In the genomic region with DNA sequence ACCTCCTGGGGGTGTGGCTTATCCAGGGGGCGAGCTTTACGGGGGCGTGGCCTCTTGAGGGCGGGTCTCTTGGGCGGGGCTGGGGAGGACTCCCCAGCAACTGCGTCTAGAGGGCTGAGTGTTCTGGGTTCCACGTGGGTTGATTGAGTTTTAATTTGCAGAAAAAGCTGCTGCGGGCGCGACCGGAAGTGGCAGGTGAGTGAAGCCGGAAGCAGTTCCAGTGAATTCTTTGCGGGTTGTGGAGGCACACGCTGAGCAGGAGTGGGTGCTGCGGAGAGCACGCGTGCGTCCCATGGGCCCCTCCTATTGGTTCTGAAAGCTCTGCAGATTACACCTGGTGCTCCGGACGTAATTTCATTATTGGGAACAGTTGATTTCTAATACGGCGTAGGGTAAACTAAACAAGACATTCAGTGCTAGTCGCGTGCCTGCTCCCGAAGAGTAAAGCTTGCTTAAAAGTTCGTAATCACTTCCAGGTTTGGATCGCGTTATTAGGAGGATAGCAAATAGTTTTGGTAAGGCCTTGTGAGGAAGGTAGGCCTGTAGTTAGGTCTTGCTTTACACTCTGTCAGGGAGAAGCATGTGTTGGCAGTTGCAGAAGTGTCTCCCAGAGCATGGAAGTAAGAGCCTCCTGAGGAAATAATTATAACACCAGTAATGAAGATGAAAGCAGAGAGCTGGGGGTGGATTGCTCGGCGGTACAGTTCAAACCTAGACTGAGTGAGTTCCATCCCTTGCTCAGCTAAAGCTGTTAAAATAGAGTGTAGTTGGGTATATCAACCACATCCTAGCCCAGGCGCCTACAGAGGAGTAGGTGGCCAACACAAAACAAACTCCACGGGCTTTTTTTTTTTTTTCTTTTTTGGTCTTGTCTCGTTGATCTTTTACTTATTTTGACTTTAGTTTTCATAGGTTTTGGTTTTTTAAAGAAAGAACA, we compare ENCODE assay signal across 8 mouse cellular contexts. TPM values are rescaled to one million over a fixed set of nuclear protein-coding genes. Genes with fewer than 3 reads are reported as not detected.
A peak's percentile ranks its signal among the peaks of the same experiment; 100 is the strongest.
DNase-seq lines count a peak whose midpoint lies in the region; ATAC-seq and TF ChIP-seq lines count a peak whose summit lies in the region.

No protein-coding gene starts in this region.

- H3K27ac ChIP-seq in embryonic facial prominence, embryonic 11.5 days (replicated peaks; ENCODE audit: low read depth, low read length), result 0 out of 2 replicates have a peak overlapping the region, but pooled peaks have one; percentile 9
- peak overlapping the region; percentile 77 for H3K27ac ChIP-seq in limb, embryonic 10.5 days
- peak overlapping the region; percentile 65 for H3K27ac ChIP-seq in midbrain, embryonic 12.5 days (replicated peaks)
- H3K27ac ChIP-seq in small intestine, adult 2 months (ENCODE audit: insufficient read depth, low read depth, low read length), result peak overlapping the region; percentile 69

- TF ChIP-seq CTCF in small intestine, adult 2 months (IDR thresholded peaks at IDR 0.05; ENCODE audit: extremely low read depth, insufficient read length, insufficient replicate concordance, low read depth, low read length), result peak; percentile 7; the same call in 1 of the 2 replicates

- H3K4me1 ChIP-seq in embryonic facial prominence, embryonic 11.5 days (ENCODE audit: control insufficient read depth, insufficient read depth, low read length), result 0 out of 2 replicates have a peak, but pooled peaks cover 2% of the 10 kb centered on the region
- H3K4me1 ChIP-seq in limb, embryonic 10.5 days, result peaks cover 11% of the 10 kb centered on the region
- peaks cover 9% of the 10 kb centered on the region; the same call in 1 of the 2 replicates for H3K4me1 ChIP-seq in midbrain, embryonic 12.5 days
- H3K4me1 ChIP-seq in small intestine, adult 2 months (ENCODE audit: control insufficient read depth, insufficient read depth, insufficient read length, low read length), result peaks cover 2% of the 10 kb centered on the region; the same call in 1 of the 2 replicates

- peak overlapping the region; percentile 62 for H3K4me2 ChIP-seq in embryonic facial prominence, embryonic 11.5 days (ENCODE audit: low read depth, low read length)
- peak overlapping the region; percentile 71 for H3K4me2 ChIP-seq in midbrain, embryonic 12.5 days (replicated peaks)

- peak; percentile 91 for DNase-seq in 3T3-L1 (ENCODE audit: low read depth, low spot score)
- peak; percentile 86 for DNase-seq in adrenal gland, postnatal 25 days
- DNase-seq in embryonic facial prominence, embryonic 11.5 days (ENCODE audit: low spot score), result peak; percentile 83
- peak; percentile 90 for DNase-seq in kidney, adult 11 months
- DNase-seq in limb, embryonic 10.5 days (ENCODE audit: low spot score), result peak; percentile 86

- ATAC-seq in embryonic facial prominence, embryonic 11.5 days (replicated peaks; ENCODE audit: insufficient number of reproducible peaks, low FRiP score, low TSS enrichment, low read depth), result peak; percentile 79
- peak; percentile 85 for ATAC-seq in granulocyte monocyte progenitor cell, adult 5-6 weeks (replicated peaks; ENCODE audit: poor library complexity, severe bottlenecking)
- peak; percentile 87 for ATAC-seq in midbrain, embryonic 12.5 days (ENCODE audit: low FRiP score, low read depth)

- peaks cover 4% of the 10 kb centered on the region for H3K36me3 ChIP-seq in embryonic facial prominence, embryonic 11.5 days (replicated peaks; ENCODE audit: control insufficient read depth, insufficient read depth, low read depth, low read length)
- peaks cover 32% of the 10 kb centered on the region for H3K36me3 ChIP-seq in limb, embryonic 10.5 days
- H3K36me3 ChIP-seq in midbrain, embryonic 12.5 days, result peaks cover 28% of the 10 kb centered on the region
- H3K36me3 ChIP-seq in small intestine, adult 2 months (ENCODE audit: control insufficient read depth, insufficient read depth, low read length), result peaks cover 12% of the 10 kb centered on the region

- H3K9me3 ChIP-seq in embryonic facial prominence, embryonic 11.5 days (replicated peaks; ENCODE audit: control insufficient read depth, low read length), result no peaks in the 10 kb centered on the region
- no peaks in the 10 kb centered on the region; the same call in 1 of the 2 replicates for H3K9me3 ChIP-seq in limb, embryonic 10.5 days (replicated peaks)
- no peaks in the 10 kb centered on the region for H3K9me3 ChIP-seq in midbrain, embryonic 12.5 days

- H3K4me3 ChIP-seq in embryonic facial prominence, embryonic 11.5 days (ENCODE audit: low read depth, low read length), result peak overlapping the region; percentile 46
- peak overlapping the region; percentile 63 for H3K4me3 ChIP-seq in limb, embryonic 10.5 days
- peak overlapping the region; percentile 60 for H3K4me3 ChIP-seq in midbrain, embryonic 12.5 days
- peak overlapping the region; percentile 85 for H3K4me3 ChIP-seq in small intestine, adult 2 months (ENCODE audit: low read depth, low read length)

- no peaks in the 10 kb centered on the region for H3K27me3 ChIP-seq in embryonic facial prominence, embryonic 11.5 days (ENCODE audit: control insufficient read depth, insufficient read depth, low read length)
- H3K27me3 ChIP-seq in limb, embryonic 10.5 days (ENCODE audit: low read depth, poor library complexity, severe bottlenecking), result no peaks in the 10 kb centered on the region
- H3K27me3 ChIP-seq in midbrain, embryonic 12.5 days, result peaks cover 14% of the 10 kb centered on the region
- no peaks in the 10 kb centered on the region for H3K27me3 ChIP-seq in small intestine, adult 2 months (ENCODE audit: control insufficient read depth, insufficient read depth, low read length)

- WGBS in embryonic facial prominence, embryonic 11.5 days, result 6% methylated on average over 33 of the region's 33 CpGs
- 6% methylated on average over 33 of the region's 33 CpGs for WGBS in limb, embryonic 10.5 days
- 7% methylated on average over 33 of the region's 33 CpGs for WGBS in midbrain, embryonic 12.5 days
- WGBS in small intestine, adult 2 months, result 1% methylated on average over 33 of the region's 33 CpGs

- peak overlapping the region; percentile 35 for H3K9ac ChIP-seq in embryonic facial prominence, embryonic 11.5 days (replicated peaks; ENCODE audit: low read length)
- peak overlapping the region; percentile 47 for H3K9ac ChIP-seq in midbrain, embryonic 12.5 days (replicated peaks)

- TF ChIP-seq POLR2A in small intestine, adult 2 months (IDR thresholded peaks at IDR 0.05; ENCODE audit: low read depth, low read length), result peak; percentile 28; the same call in 1 of the 2 replicates

RNA-seq across cellular contexts. Expression of a gene that starts 0.9 kb away (rescaled TPM):
- 10.3 and 17.2 TPM in 2 replicates for total RNA-seq in adrenal gland, postnatal 25 days (2021)
- polyA plus RNA-seq in embryonic facial prominence, embryonic 11.5 days (2014; fragmentation: Nextera tagmentation; extraction: Ambion mirVana), result 10.3 and 11.5 TPM in 2 replicates
- total RNA-seq in granulocyte monocyte progenitor cell, adult 5-6 weeks (2014; fragmentation: Nextera tagmentation), result 6.0 and 6.8 TPM in 2 replicates
- 4.0 and 5.3 TPM in 2 replicates for total RNA-seq in granulocyte monocyte progenitor cell, adult 5-6 weeks (2017)
- polyA plus RNA-seq in limb, embryonic 10.5 days (2016; fragmentation: Nextera tagmentation; extraction: Ambion mirVana), result 6.2 and 8.1 TPM in 2 replicates
- polyA plus RNA-seq in midbrain, embryonic 12.5 days (2016; fragmentation: Nextera tagmentation; extraction: Ambion mirVana), result 7.4 and 7.7 TPM in 2 replicates
- polyA plus RNA-seq in small intestine, adult 2 months (2012; rRNA removed), result 0.37 and 0.62 TPM in 2 replicates

RNA-seq across cellular contexts. Expression of a gene that starts 6.2 kb away (rescaled TPM):
- total RNA-seq in adrenal gland, postnatal 25 days (2021), result 6.0 and 6.6 TPM in 2 replicates
- polyA plus RNA-seq in embryonic facial prominence, embryonic 11.5 days (2014; fragmentation: Nextera tagmentation; extraction: Ambion mirVana), result 7.0 and 8.8 TPM in 2 replicates
- 5.7 TPM in 2 replicates for total RNA-seq in granulocyte monocyte progenitor cell, adult 5-6 weeks (2014; fragmentation: Nextera tagmentation)
- 8.1 and 8.2 TPM in 2 replicates for total RNA-seq in granulocyte monocyte progenitor cell, adult 5-6 weeks (2017)
- polyA plus RNA-seq in limb, embryonic 10.5 days (2016; fragmentation: Nextera tagmentation; extraction: Ambion mirVana), result 6.9 and 7.1 TPM in 2 replicates
- polyA plus RNA-seq in midbrain, embryonic 12.5 days (2016; fragmentation: Nextera tagmentation; extraction: Ambion mirVana), result 22.5 and 26.2 TPM in 2 replicates
- 0.10 TPM in 1 of 2 replicates, not detected in the other for polyA plus RNA-seq in small intestine, adult 2 months (2012; rRNA removed)

RNA-seq across cellular contexts. Expression of a gene that starts 17.8 kb away (rescaled TPM):
- total RNA-seq in adrenal gland, postnatal 25 days (2021), result 16.1 and 18.3 TPM in 2 replicates
- 28.5 and 30.9 TPM in 2 replicates for polyA plus RNA-seq in embryonic facial prominence, embryonic 11.5 days (2014; fragmentation: Nextera tagmentation; extraction: Ambion mirVana)
- total RNA-seq in granulocyte monocyte progenitor cell, adult 5-6 weeks (2014; fragmentation: Nextera tagmentation), result 17.2 and 32.3 TPM in 2 replicates
- 24.0 and 39.4 TPM in 2 replicates for total RNA-seq in granulocyte monocyte progenitor cell, adult 5-6 weeks (2017)
- 22.4 and 22.7 TPM in 2 replicates for polyA plus RNA-seq in limb, embryonic 10.5 days (2016; fragmentation: Nextera tagmentation; extraction: Ambion mirVana)
- polyA plus RNA-seq in midbrain, embryonic 12.5 days (2016; fragmentation: Nextera tagmentation; extraction: Ambion mirVana), result 20.4 TPM in 2 replicates
- 1.2 and 2.5 TPM in 2 replicates for polyA plus RNA-seq in small intestine, adult 2 months (2012; rRNA removed)

RNA-seq across cellular contexts. Expression of a gene that starts 17.9 kb away (rescaled TPM):
- total RNA-seq in adrenal gland, postnatal 25 days (2021), result 181 and 191 TPM in 2 replicates
- 243 and 271 TPM in 2 replicates for polyA plus RNA-seq in embryonic facial prominence, embryonic 11.5 days (2014; fragmentation: Nextera tagmentation; extraction: Ambion mirVana)
- 213 and 226 TPM in 2 replicates for total RNA-seq in granulocyte monocyte progenitor cell, adult 5-6 weeks (2014; fragmentation: Nextera tagmentation)
- 145 and 266 TPM in 2 replicates for total RNA-seq in granulocyte monocyte progenitor cell, adult 5-6 weeks (2017)
- 263 and 266 TPM in 2 replicates for polyA plus RNA-seq in limb, embryonic 10.5 days (2016; fragmentation: Nextera tagmentation; extraction: Ambion mirVana)
- polyA plus RNA-seq in midbrain, embryonic 12.5 days (2016; fragmentation: Nextera tagmentation; extraction: Ambion mirVana), result 210 and 215 TPM in 2 replicates
- 16.0 and 25.2 TPM in 2 replicates for polyA plus RNA-seq in small intestine, adult 2 months (2012; rRNA removed)

RNA-seq across cellular contexts. Expression of a gene that starts 43.9 kb away (rescaled TPM):
- total RNA-seq in adrenal gland, postnatal 25 days (2021), result not detected in 2 replicates
- not detected in 2 replicates for polyA plus RNA-seq in embryonic facial prominence, embryonic 11.5 days (2014; fragmentation: Nextera tagmentation; extraction: Ambion mirVana)
- total RNA-seq in granulocyte monocyte progenitor cell, adult 5-6 weeks (2014; fragmentation: Nextera tagmentation), result not detected in 2 replicates
- total RNA-seq in granulocyte monocyte progenitor cell, adult 5-6 weeks (2017), result not detected in 2 replicates
- polyA plus RNA-seq in limb, embryonic 10.5 days (2016; fragmentation: Nextera tagmentation; extraction: Ambion mirVana), result 0.05 and 0.10 TPM in 2 replicates
- polyA plus RNA-seq in midbrain, embryonic 12.5 days (2016; fragmentation: Nextera tagmentation; extraction: Ambion mirVana), result not detected in 2 replicates
- not detected in 2 replicates for polyA plus RNA-seq in small intestine, adult 2 months (2012; rRNA removed)

Comparison
In these comparisons a context has a peak if more than half of its experiments do, and no peak if none do; other contexts are left out.
1. Peak in every context shown above with its lines: DNase-seq, ATAC-seq, H3K4me3 ChIP-seq and H3K27ac ChIP-seq.
2. H3K27ac ChIP-seq: peak in every context shown above with its lines; median percentile 77 in limb, embryonic 10.5 days; 69 in small intestine, adult 2 months; 65 in midbrain, embryonic 12.5 days; 9 in embryonic facial prominence, embryonic 11.5 days.